Mouse (Mus musculus) kidney, postnatal 0 days (tissue): ENCODE measurements around the gene Slit2. TPM values are rescaled to one million over a fixed set of nuclear protein-coding genes. Genes with fewer than 3 reads are reported as not detected.
A peak's percentile ranks its signal among the peaks of the same experiment; 100 is the strongest.

ENCODE experiments used
- ATAC-seq: fragments of 200-750 bp; cut with Nextera tagmentation; replicated peaks from 2 replicates; pipeline ENCODE4 v1.8.0; 2017; ENCODE audit warnings: low read depth, moderate number of reproducible peaks, moderate TSS enrichment, moderate library complexity; ENCODE audit not compliant: low FRiP score
- DNase-seq: peaks from one replicate; pipeline ENCODE4 v3.0.0-alpha.2; 2016; ENCODE audit warnings: low spot score
- H3K27ac ChIP-seq: fragments of 300-500 bp; sonication (generic); 2 replicates; pipeline ENCODE4 v1.5.1; 2014; ENCODE audit warnings: mild to moderate bottlenecking
- H3K27me3 ChIP-seq: fragments of 300-500 bp; sonication (generic); 2 replicates; pipeline ENCODE4 v1.6.1; 2014; ENCODE audit warnings: low read length, mixed read lengths; ENCODE audit not compliant: insufficient read depth
- H3K36me3 ChIP-seq: fragments of 300-500 bp; sonication (generic); 2 replicates; pipeline ENCODE4 v1.6.1; 2014; ENCODE audit warnings: low read length, mixed read lengths; ENCODE audit not compliant: insufficient read depth
- H3K4me1 ChIP-seq: fragments of 300-500 bp; sonication (generic); replicated peaks from 2 replicates; pipeline ENCODE4 v1.6.1; 2014; ENCODE audit warnings: antibody characterized with exemption, low read length, mixed read lengths; ENCODE audit not compliant: insufficient read depth
- H3K4me2 ChIP-seq: fragments of 300-500 bp; sonication (generic); 2 replicates; pipeline ENCODE4 v1.6.1; 2014; ENCODE audit warnings: mild to moderate bottlenecking, low read length, moderate library complexity, mixed read lengths
- H3K4me3 ChIP-seq: fragments of 300-500 bp; sonication (generic); replicated peaks from 2 replicates; pipeline ENCODE4 v1.5.1; 2014; ENCODE audit warnings: low read depth, low read length
- H3K9ac ChIP-seq: fragments of 300-500 bp; sonication (generic); 2 replicates; pipeline ENCODE4 v1.6.1; 2014; ENCODE audit warnings: low read depth, low read length
- H3K9me3 ChIP-seq: fragments of 300-500 bp; sonication (generic); replicated peaks from 2 replicates; pipeline ENCODE4 v1.6.1; 2016; ENCODE audit warnings: low read length, inconsistent platforms, mixed read lengths
- CTCF ChIP-seq: IDR thresholded peaks from 2 replicates; pipeline ENCODE4 v1.5.1; 2016; ENCODE audit warnings: antibody characterized with exemption, low read depth, mild to moderate bottlenecking, moderate library complexity
- WGBS: fragments of 180-500 bp; shearing (Covaris S2); extraction: QIAGEN DNeasy Blood & Tissue Kit; methylation state at CpG from one replicate; pipeline ENCODE4 v1.1.7; 2014; 5-methylcytosine and 5-hydroxymethylcytosine counted together
- polyA plus RNA-seq: library from polyadenylated mRNA; unstranded; fragments of >200 nt; fragmentation: Nextera tagmentation; extraction: Ambion mirVana; gene quantifications from 2 replicates; pipeline ENCODE4 v1.2.1, GENCODE M21; 2015

Slit2 gene
- polyA plus RNA-seq, 1 experiment from 2014 or later, result 18.3 TPM

GRCm38 (mm10) chr5:48138849-48139487 lies 156.0 kb downstream of the Slit2 start:
- peak; percentile 66 for TF ChIP-seq CTCF
- H3K4me3 ChIP-seq, result no peak overlapping the region
- peak; percentile 64 for DNase-seq
- H3K9me3 ChIP-seq, result no peaks in the 10 kb centered on the region
- H3K4me1 ChIP-seq, result no peaks in the 10 kb centered on the region
- no peaks in the 10 kb centered on the region for H3K36me3 ChIP-seq
- H3K27ac ChIP-seq, result no peak overlapping the region
- no peak overlapping the region for H3K9ac ChIP-seq
- no peak for ATAC-seq
- no peak overlapping the region for H3K4me2 ChIP-seq
- WGBS, result 35% methylated on average over 8 of the region's 8 CpGs
- H3K27me3 ChIP-seq, result no peaks in the 10 kb centered on the region

GRCm38 (mm10) chr5:48139488-48139862 lies 156.5 kb downstream of the Slit2 start:
- no peak for TF ChIP-seq CTCF
- Histone ChIP-seq H3K27me3 (no peaks in the 10 kb centered on the region), H3K4me1 (no peaks in the 10 kb centered on the region), H3K4me3 (no peak overlapping the region), H3K27ac (no peak overlapping the region), H3K4me2 (no peak overlapping the region), H3K36me3 (no peaks in the 10 kb centered on the region), H3K9me3 (no peaks in the 10 kb centered on the region), H3K9ac (no peak overlapping the region)
- ATAC-seq (no peak), DNase-seq (no peak)
- 60% methylated on average over 6 of the region's 6 CpGs for WGBS

GRCm38 (mm10) chr5:48146082-48146481 lies 163.1 kb downstream of the Slit2 start:
- Histone ChIP-seq H3K4me3 (no peak overlapping the region), H3K27ac (no peak overlapping the region), H3K36me3 (no peaks in the 10 kb centered on the region), H3K9me3 (no peaks in the 10 kb centered on the region), H3K9ac (no peak overlapping the region), H3K27me3 (no peaks in the 10 kb centered on the region), H3K4me1 (no peaks in the 10 kb centered on the region), H3K4me2 (no peak overlapping the region)
- no peak for TF ChIP-seq CTCF
- DNase-seq (no peak), ATAC-seq (no peak)
- 83% methylated on average over 2 of the region's 2 CpGs for WGBS

- Histone ChIP-seq H3K9me3 (no peaks in the 10 kb centered on the region), H3K27ac (no peak overlapping the region), H3K4me2 (no peak overlapping the region), H3K9ac (no peak overlapping the region), H3K4me3 (no peak overlapping the region), H3K4me1 (no peaks in the 10 kb centered on the region), H3K36me3 (no peaks in the 10 kb centered on the region), H3K27me3 (no peaks in the 10 kb centered on the region)
- ATAC-seq (no peak), DNase-seq (no peak)
- TF ChIP-seq CTCF, result no peak
- WGBS, result 75% methylated on average over 3 of the region's 3 CpGs
Measured at GRCm38 (mm10) chr5:48160829-48161228, 177.9 kb downstream of the Slit2 start.

- Histone ChIP-seq H3K4me3 (no peak overlapping the region), H3K9me3 (no peaks in the 10 kb centered on the region), H3K27me3 (no peaks in the 10 kb centered on the region), H3K9ac (no peak overlapping the region), H3K27ac (no peak overlapping the region), H3K4me2 (no peak overlapping the region), H3K36me3 (no peaks in the 10 kb centered on the region), H3K4me1 (no peaks in the 10 kb centered on the region)
- ATAC-seq, result no peak
- no peak for DNase-seq
- no peak for TF ChIP-seq CTCF
- WGBS, result 61% methylated on average over 9 of the region's 9 CpGs
Measured at GRCm38 (mm10) chr5:48181646-48182302, 198.8 kb downstream of the Slit2 start.

GRCm38 (mm10) chr5:48184358-48184757 lies 201.4 kb downstream of the Slit2 start:
- Histone ChIP-seq H3K27ac (no peak overlapping the region), H3K4me3 (no peak overlapping the region), H3K27me3 (no peaks in the 10 kb centered on the region), H3K9me3 (no peaks in the 10 kb centered on the region), H3K36me3 (no peaks in the 10 kb centered on the region), H3K4me1 (no peaks in the 10 kb centered on the region), H3K9ac (no peak overlapping the region), H3K4me2 (no peak overlapping the region)
- DNase-seq, result no peak
- WGBS, result 66% methylated on average over 8 of the region's 8 CpGs
- TF ChIP-seq CTCF, result no peak
- ATAC-seq, result no peak
